Mouse (Mus musculus) hindbrain, postnatal 0 days (tissue): ENCODE results near the gene Dazap1. TPM values are rescaled to one million over a fixed set of nuclear protein-coding genes. Genes with fewer than 3 reads are reported as not detected.
A peak's percentile ranks its signal among the peaks of the same experiment; 100 is the strongest.

Source experiments
- ATAC-seq: fragments of 200-750 bp; cut with Nextera tagmentation; 2 replicates; pipeline ENCODE4 v1.8.0; 2017; ENCODE audit warnings: mild to moderate bottlenecking, moderate TSS enrichment, moderate library complexity
- DNase-seq: peaks from one replicate; pipeline ENCODE4 v3.0.0-alpha.2; 2015; ENCODE audit warnings: low spot score
- H3K27ac ChIP-seq: fragments of 300-500 bp; sonication (generic); 2 replicates; pipeline ENCODE4 v1.5.1; 2014; ENCODE audit warnings: mild to moderate bottlenecking
- H3K27me3 ChIP-seq: fragments of 300-500 bp; sonication (generic); 2 replicates; pipeline ENCODE4 v1.6.1; 2014; ENCODE audit warnings: low read length, mixed read lengths; ENCODE audit not compliant: insufficient read depth
- H3K36me3 ChIP-seq: fragments of 300-500 bp; sonication (generic); 2 replicates; pipeline ENCODE4 v1.6.1; 2014; ENCODE audit warnings: low read length, mixed read lengths; ENCODE audit not compliant: insufficient read depth
- H3K4me1 ChIP-seq: fragments of 300-500 bp; sonication (generic); 2 replicates; pipeline ENCODE4 v1.6.1; 2014; ENCODE audit warnings: antibody characterized with exemption, low read length, mixed read lengths; ENCODE audit not compliant: insufficient read depth
- H3K4me2 ChIP-seq: fragments of 300-500 bp; sonication (generic); 2 replicates; pipeline ENCODE4 v1.6.1; 2014; ENCODE audit warnings: low read depth, mild to moderate bottlenecking, low read length, moderate library complexity, mixed read lengths
- H3K4me3 ChIP-seq: fragments of 300-500 bp; sonication (generic); 2 replicates; pipeline ENCODE4 v1.5.1; 2014; ENCODE audit warnings: low read length
- H3K9ac ChIP-seq: fragments of 300-500 bp; sonication (generic); replicated peaks from 2 replicates; pipeline ENCODE4 v1.6.1; 2014; ENCODE audit warnings: mild to moderate bottlenecking, low read length, moderate library complexity, mixed read lengths
- H3K9me3 ChIP-seq: fragments of 300-500 bp; sonication (generic); 2 replicates; pipeline ENCODE4 v1.6.1; 2016; ENCODE audit warnings: low read length, mixed read lengths
- CTCF ChIP-seq: IDR thresholded peaks from 2 replicates; pipeline ENCODE4 v1.5.1; 2016; ENCODE audit warnings: antibody characterized with exemption, control low read depth, low read depth
- WGBS: fragments of 180-500 bp; shearing (Covaris S2); extraction: QIAGEN DNeasy Blood & Tissue Kit; methylation state at CpG from one replicate; pipeline ENCODE4 v1.1.7; 2014; 5-methylcytosine and 5-hydroxymethylcytosine counted together
- microRNA-seq, 2 experiments: library from miRNA; unstranded; fragments of <30 nt; microRNA quantifications; one replicate each; pipeline ENCODE4; 2016
- polyA plus RNA-seq: library from polyadenylated mRNA; unstranded; fragments of >200 nt; fragmentation: Nextera tagmentation; extraction: Ambion mirVana; gene quantifications from 2 replicates; pipeline ENCODE4 v1.2.1, GENCODE M21; 2015
- total RNA-seq: library from RNA; depleted of rRNA; stranded (reverse); fragments of >200 nt; gene quantifications from 2 replicates; pipeline ENCODE4 v1.2.3, GENCODE M21; 2014; rRNA removed

Gene Dazap1
- total and polyA plus RNA-seq, 2 experiments from 2014 or later: 38.5 to 79.1 TPM

- no peak for TF ChIP-seq CTCF
- H3K27me3 ChIP-seq: no peaks in the 10 kb centered on the region
- H3K4me1 ChIP-seq: peaks cover 6% of the 10 kb centered on the region
- peak overlapping the region; percentile 68; the same call in 1 of the 2 replicates for H3K27ac ChIP-seq
- H3K9ac ChIP-seq: no peak overlapping the region
- H3K4me3 ChIP-seq: no peak overlapping the region
- no peaks in the 10 kb centered on the region for H3K36me3 ChIP-seq
- no peak overlapping the region for H3K4me2 ChIP-seq
- ATAC-seq: no peak
- 72% methylated on average over 5 of the region's 5 CpGs for WGBS
- peak; percentile 54 for DNase-seq
- H3K9me3 ChIP-seq: no peaks in the 10 kb centered on the region
Measured at GRCm38 (mm10) chr10:80332525-80332989, 71.3 kb downstream of the Dazap1 start.

- 91% methylated on average over 12 of the region's 12 CpGs for WGBS
- H3K9ac ChIP-seq: no peak overlapping the region
- H3K27ac ChIP-seq: no peak overlapping the region
- H3K36me3 ChIP-seq: no peaks in the 10 kb centered on the region
- no peak for DNase-seq
- TF ChIP-seq CTCF: no peak
- H3K4me3 ChIP-seq: no peak overlapping the region
- H3K4me1 ChIP-seq: no peaks in the 10 kb centered on the region
- ATAC-seq: no peak
- no peak overlapping the region for H3K4me2 ChIP-seq
- H3K27me3 ChIP-seq: peaks cover 11% of the 10 kb centered on the region
- H3K9me3 ChIP-seq: no peaks in the 10 kb centered on the region
Measured at GRCm38 (mm10) chr10:80336263-80336662, 75.0 kb downstream of the Dazap1 start.

Small RNA genes lying within 50 kb of the gene (microRNA-seq; reads per million reads assigned to microRNA genes)
- gene Mir6911: 1.4 to 2.6 reads per million in 2 experiments

Other genes starting within 250 kb of the Dazap1 start
- gene Arhgap45, start 244.8 kb upstream of the Dazap1 start, total RNA-seq: 2.9 and 3.3 TPM in 2 replicates
- gene Arhgap45, start 244.8 kb upstream of the Dazap1 start, polyA plus RNA-seq: 1.7 and 1.8 TPM in 2 replicates
- 93.3 and 100 TPM in 2 replicates for gene Polr2e, start 221.7 kb upstream of the Dazap1 start, total RNA-seq
- gene Polr2e, start 221.7 kb upstream of the Dazap1 start, polyA plus RNA-seq: 143 TPM in 2 replicates
- gene Gpx4, start 214.3 kb upstream of the Dazap1 start, total RNA-seq: 373 and 379 TPM in 2 replicates
- gene Gpx4, start 214.3 kb upstream of the Dazap1 start, polyA plus RNA-seq: 757 and 762 TPM in 2 replicates
- gene Sbno2, start 155.9 kb upstream of the Dazap1 start, total RNA-seq: 22.8 and 23.7 TPM in 2 replicates
- 6.9 and 7.8 TPM in 2 replicates for gene Sbno2, start 155.9 kb upstream of the Dazap1 start, polyA plus RNA-seq
- 86.4 and 86.6 TPM in 2 replicates for gene Stk11, start 145.7 kb upstream of the Dazap1 start, total RNA-seq
- gene Stk11, start 145.7 kb upstream of the Dazap1 start, polyA plus RNA-seq: 13.9 and 15.0 TPM in 2 replicates
- 273 and 303 TPM in 2 replicates for gene Atp5d, start 122.9 kb upstream of the Dazap1 start, total RNA-seq
- 733 and 736 TPM in 2 replicates for gene Atp5d, start 122.9 kb upstream of the Dazap1 start, polyA plus RNA-seq
- gene Cbarp, start 120.7 kb upstream of the Dazap1 start, total RNA-seq: 270 and 288 TPM in 2 replicates
- gene Cbarp, start 120.7 kb upstream of the Dazap1 start, polyA plus RNA-seq: 95.5 and 106 TPM in 2 replicates
- gene Midn, start 113.2 kb upstream of the Dazap1 start, total RNA-seq: 146 and 172 TPM in 2 replicates
- 14.7 and 15.8 TPM in 2 replicates for gene Midn, start 113.2 kb upstream of the Dazap1 start, polyA plus RNA-seq
- 257 and 261 TPM in 2 replicates for gene Cirbp, start 95.5 kb upstream of the Dazap1 start, total RNA-seq
- 730 and 732 TPM in 2 replicates for gene Cirbp, start 95.5 kb upstream of the Dazap1 start, polyA plus RNA-seq
- 2.6 and 3.2 TPM in 2 replicates for gene 1600002K03Rik, start 88.5 kb upstream of the Dazap1 start, total RNA-seq
- 4.3 and 4.4 TPM in 2 replicates for gene 1600002K03Rik, start 88.5 kb upstream of the Dazap1 start, polyA plus RNA-seq
- 24.0 and 32.8 TPM in 2 replicates for gene Efna2, start 82.0 kb upstream of the Dazap1 start, total RNA-seq
- 23.2 and 23.8 TPM in 2 replicates for gene Efna2, start 82.0 kb upstream of the Dazap1 start, polyA plus RNA-seq
- gene Mum1, start 35.1 kb upstream of the Dazap1 start, total RNA-seq: 41.5 and 49.3 TPM in 2 replicates
- gene Mum1, start 35.1 kb upstream of the Dazap1 start, polyA plus RNA-seq: 45.8 and 45.9 TPM in 2 replicates
- 246 and 291 TPM in 2 replicates for gene Ndufs7, start 12.4 kb upstream of the Dazap1 start, total RNA-seq
- 410 and 430 TPM in 2 replicates for gene Ndufs7, start 12.4 kb upstream of the Dazap1 start, polyA plus RNA-seq
- gene Gamt, start 474 bp upstream of the Dazap1 start, total RNA-seq: 40.9 and 44.5 TPM in 2 replicates
- 32.4 and 35.9 TPM in 2 replicates for gene Gamt, start 474 bp upstream of the Dazap1 start, polyA plus RNA-seq
- gene Rps15, start 31.0 kb downstream of the Dazap1 start, total RNA-seq: 1,031 and 1,483 TPM in 2 replicates
- 676 and 682 TPM in 2 replicates for gene Rps15, start 31.0 kb downstream of the Dazap1 start, polyA plus RNA-seq
- 358 and 374 TPM in 2 replicates for gene Apc2, start 34.5 kb downstream of the Dazap1 start, total RNA-seq
- gene Apc2, start 34.5 kb downstream of the Dazap1 start, polyA plus RNA-seq: 81.3 and 97.6 TPM in 2 replicates
- gene 2310011J03Rik, start 59.1 kb downstream of the Dazap1 start, total RNA-seq: 28.9 and 36.0 TPM in 2 replicates
- 35.7 and 38.4 TPM in 2 replicates for gene 2310011J03Rik, start 59.1 kb downstream of the Dazap1 start, polyA plus RNA-seq
- gene Pcsk4, start 68.0 kb downstream of the Dazap1 start, total RNA-seq: 3.8 and 6.7 TPM in 2 replicates
- 11.0 and 11.8 TPM in 2 replicates for gene Pcsk4, start 68.0 kb downstream of the Dazap1 start, polyA plus RNA-seq
- gene Reep6, start 68.5 kb downstream of the Dazap1 start, total RNA-seq: 3.7 TPM in 2 replicates
- 5.2 and 5.5 TPM in 2 replicates for gene Reep6, start 68.5 kb downstream of the Dazap1 start, polyA plus RNA-seq
- gene Adamtsl5, start 86.9 kb downstream of the Dazap1 start, total RNA-seq: 0.18 and 1.0 TPM in 2 replicates
- gene Adamtsl5, start 86.9 kb downstream of the Dazap1 start, polyA plus RNA-seq: 0.91 and 1.2 TPM in 2 replicates
- gene Plk5, start 95.0 kb downstream of the Dazap1 start, total RNA-seq: 15.7 and 18.3 TPM in 2 replicates
- gene Plk5, start 95.0 kb downstream of the Dazap1 start, polyA plus RNA-seq: 8.9 and 9.3 TPM in 2 replicates
- gene Mex3d, start 126.2 kb downstream of the Dazap1 start, total RNA-seq: 129 and 145 TPM in 2 replicates
- 11.6 and 14.2 TPM in 2 replicates for gene Mex3d, start 126.2 kb downstream of the Dazap1 start, polyA plus RNA-seq
- gene Mbd3, start 138.1 kb downstream of the Dazap1 start, total RNA-seq: 48.2 and 50.4 TPM in 2 replicates
- gene Mbd3, start 138.1 kb downstream of the Dazap1 start, polyA plus RNA-seq: 166 and 175 TPM in 2 replicates
- 369 and 391 TPM in 2 replicates for gene Uqcr11, start 145.3 kb downstream of the Dazap1 start, total RNA-seq
- 897 and 981 TPM in 2 replicates for gene Uqcr11, start 145.3 kb downstream of the Dazap1 start, polyA plus RNA-seq
- gene Tcf3, start 172.2 kb downstream of the Dazap1 start, total RNA-seq: 132 TPM in 2 replicates
- 36.2 and 36.4 TPM in 2 replicates for gene Tcf3, start 172.2 kb downstream of the Dazap1 start, polyA plus RNA-seq
- 2.5 and 5.0 TPM in 2 replicates for gene Onecut3, start 233.3 kb downstream of the Dazap1 start, total RNA-seq
- 0.57 and 0.74 TPM in 2 replicates for gene Onecut3, start 233.3 kb downstream of the Dazap1 start, polyA plus RNA-seq